Mouse (Mus musculus): ENCODE results near the gene Arhgap32. TPM values are rescaled to one million over a fixed set of nuclear protein-coding genes. Genes with fewer than 3 reads are reported as not detected.

Arhgap32 gene
- total and polyA plus RNA-seq, 3 experiments: 0.38 to 0.41 TPM; not detected in 1

DNA sequence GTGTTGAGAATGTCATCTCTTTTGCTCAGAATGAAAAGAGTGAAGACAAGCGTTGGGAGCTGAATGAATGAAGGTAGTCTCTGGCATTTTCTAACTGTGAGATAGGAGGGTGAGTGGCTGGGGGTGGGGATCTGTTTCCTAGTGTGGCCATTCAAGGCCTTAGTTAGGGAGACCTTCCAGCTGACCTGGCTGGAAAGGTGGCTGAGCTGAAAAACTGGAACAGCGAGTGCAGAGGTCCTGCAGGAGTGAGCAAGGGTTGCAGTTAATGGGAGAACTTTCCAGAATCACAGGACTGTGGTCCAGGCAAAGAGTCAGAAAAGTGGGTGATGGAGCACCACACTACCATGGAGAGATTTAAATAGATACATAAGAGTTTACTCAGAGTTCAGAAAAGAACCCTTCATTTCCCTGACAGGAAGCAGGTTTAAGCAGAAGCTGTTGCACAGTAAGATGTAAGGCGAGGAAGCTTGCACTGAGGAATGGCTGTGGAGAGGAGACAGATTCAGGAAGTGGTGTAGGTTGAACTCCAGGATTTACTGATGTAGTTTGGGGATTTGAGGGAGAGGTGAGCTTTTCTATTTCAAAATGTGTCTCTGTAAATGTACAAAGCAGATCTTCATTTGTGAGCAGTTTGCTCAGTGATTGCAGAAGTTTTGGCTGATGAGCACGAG, 27.7 kb upstream of the Arhgap32 start:
- Histone ChIP-seq H3K9me3 (replicated peaks; ENCODE audit: low read length) (no peaks in the 10 kb centered on the region), H3K4me1 (ENCODE audit: control insufficient read depth in 1 of 2, insufficient read depth in 2 of 2) (no peaks in the 10 kb centered on the region), H3K36me3 (replicated peaks in 1 of 2; ENCODE audit: control insufficient read depth in 1 of 2, insufficient read depth in 1 of 2, low read length in 1 of 2) (no peaks in the 10 kb centered on the region), H3K27me3 (replicated peaks) (no peaks in the 10 kb centered on the region), H3K4me3 (replicated peaks in 1 of 3; ENCODE audit: low read depth in 2 of 3, low read length in 2 of 3, poor library complexity in 1 of 3) (no peak overlapping the region), H3K4me2 (ENCODE audit: insufficient read depth, low read depth, poor library complexity, severe bottlenecking) (no peak overlapping the region), H3K79me2 (replicated peaks; ENCODE audit: control insufficient read depth, extremely low read depth, insufficient read depth, poor library complexity, severe bottlenecking) (no peaks in the 10 kb centered on the region), H3K27ac (ENCODE audit: insufficient read depth, low read depth) (no peak overlapping the region), H3K9ac (ENCODE audit: insufficient read depth, low read depth) (no peak overlapping the region)
- dilution Hi-C loops (cut with MboI; ENCODE audit: extremely low pct_ligation_motif_present, extremely low pct_unique_long_range_greater_than_20kb, low sequenced_read_pairs) (no loop called here), in situ Hi-C loops (cut with MboI; ENCODE audit: low pct_ligation_motif_present, low pct_unique_long_range_greater_than_20kb, low sequenced_read_pairs) (no loop called here)
- DNase-seq (ENCODE audit: extremely low read depth): no peak
- TF ChIP-seq TCF12 (IDR thresholded peaks at IDR 0.05; ENCODE audit: low read depth, low read length) (no peak), NRF1 (IDR thresholded peaks at IDR 0.05; ENCODE audit: low read depth, low read length) (no peak), MXI1 (IDR thresholded peaks at IDR 0.05; ENCODE audit: low read depth, low read length) (no peak), GABPA (IDR thresholded peaks at IDR 0.05; ENCODE audit: insufficient replicate concordance, low read depth, low read length) (no peak), MAX (IDR thresholded peaks at IDR 0.05; ENCODE audit: low read length) (no peak), ZMIZ1 (IDR thresholded peaks at IDR 0.05; ENCODE audit: low read depth, low read length) (no peak), POLR2AphosphoS2 (IDR thresholded peaks at IDR 0.05; ENCODE audit: low read depth, low read length) (no peak), EP300 (IDR thresholded peaks at IDR 0.05; ENCODE audit: low read length) (no peak), MAZ (IDR thresholded peaks at IDR 0.05; ENCODE audit: low read depth, low read length) (no peak)

GRCm38 (mm10) chr9:32088882-32089281, 27.1 kb upstream of the Arhgap32 start:
- no peaks in the 10 kb centered on the region for H3K4me1 ChIP-seq (ENCODE audit: control insufficient read depth in 1 of 2, insufficient read depth in 2 of 2)
- no peak overlapping the region for H3K4me2 ChIP-seq (ENCODE audit: insufficient read depth, low read depth, poor library complexity, severe bottlenecking)
- H3K4me3 ChIP-seq (replicated peaks in 1 of 3; ENCODE audit: low read depth in 2 of 3, low read length in 2 of 3, poor library complexity in 1 of 3): no peak overlapping the region
- no peaks in the 10 kb centered on the region for H3K27me3 ChIP-seq (replicated peaks)
- H3K9ac ChIP-seq (ENCODE audit: insufficient read depth, low read depth): no peak overlapping the region
- H3K79me2 ChIP-seq (replicated peaks; ENCODE audit: control insufficient read depth, extremely low read depth, insufficient read depth, poor library complexity, severe bottlenecking): no peaks in the 10 kb centered on the region
- no peak overlapping the region for H3K27ac ChIP-seq (ENCODE audit: insufficient read depth, low read depth)
- no peak for DNase-seq (ENCODE audit: extremely low read depth)
- in situ Hi-C loops (cut with MboI; ENCODE audit: low pct_ligation_motif_present, low pct_unique_long_range_greater_than_20kb, low sequenced_read_pairs) (no loop called here), dilution Hi-C loops (cut with MboI; ENCODE audit: extremely low pct_ligation_motif_present, extremely low pct_unique_long_range_greater_than_20kb, low sequenced_read_pairs) (no loop called here)
- H3K9me3 ChIP-seq (replicated peaks; ENCODE audit: low read length): no peaks in the 10 kb centered on the region
- H3K36me3 ChIP-seq (replicated peaks in 1 of 2; ENCODE audit: control insufficient read depth in 1 of 2, insufficient read depth in 1 of 2, low read length in 1 of 2): no peaks in the 10 kb centered on the region
- TF ChIP-seq SMC3 (IDR thresholded peaks at IDR 0.05; ENCODE audit: low read depth, low read length): peak; percentile 47
- TF ChIP-seq CTCF (conservative IDR thresholded peaks at IDR 0.05 in 1 of 2, IDR thresholded peaks at IDR 0.05 in 1 of 2; ENCODE audit: low read depth in 2 of 2, low read length in 2 of 2): peak in 1 of 2 experiments; percentile 50; a peak in 2 of 4 replicates
- TF ChIP-seq ZKSCAN1 (IDR thresholded peaks at IDR 0.05; ENCODE audit: borderline replicate concordance, low read depth, low read length): no peak
- TF ChIP-seq RAD21 (IDR thresholded peaks at IDR 0.05; ENCODE audit: low read depth, low read length): peak; percentile 24

GRCm38 (mm10) chr9:32093456-32093855, 22.5 kb upstream of the Arhgap32 start:
- no peak overlapping the region for H3K27ac ChIP-seq (ENCODE audit: insufficient read depth, low read depth)
- H3K9me3 ChIP-seq (replicated peaks; ENCODE audit: low read length): no peaks in the 10 kb centered on the region
- H3K27me3 ChIP-seq (replicated peaks): no peaks in the 10 kb centered on the region
- in situ Hi-C loops (cut with MboI; ENCODE audit: low pct_ligation_motif_present, low pct_unique_long_range_greater_than_20kb, low sequenced_read_pairs): no loop called here
- dilution Hi-C loops (cut with MboI; ENCODE audit: extremely low pct_ligation_motif_present, extremely low pct_unique_long_range_greater_than_20kb, low sequenced_read_pairs): no loop called here
- no peaks in the 10 kb centered on the region for H3K79me2 ChIP-seq (replicated peaks; ENCODE audit: control insufficient read depth, extremely low read depth, insufficient read depth, poor library complexity, severe bottlenecking)
- TF ChIP-seq JUN (IDR thresholded peaks at IDR 0.05; ENCODE audit: insufficient read depth, low read depth, low read length): no peak
- no peak for TF ChIP-seq JUND (conservative IDR thresholded peaks at IDR 0.05; ENCODE audit: low read depth, low read length)
- TF ChIP-seq UBTF (IDR thresholded peaks at IDR 0.05; ENCODE audit: low read depth, low read length): no peak
- TF ChIP-seq USF2 (conservative IDR thresholded peaks at IDR 0.05; ENCODE audit: low read depth, low read length): no peak
- no peak for TF ChIP-seq MXI1 (IDR thresholded peaks at IDR 0.05; ENCODE audit: low read depth, low read length)
- TF ChIP-seq NELFE (IDR thresholded peaks at IDR 0.05; ENCODE audit: low read depth, low read length): no peak
- TF ChIP-seq ZNF384 (IDR thresholded peaks at IDR 0.05; ENCODE audit: low read depth, low read length): no peak
- TF ChIP-seq POLR2A (IDR thresholded peaks at IDR 0.05; ENCODE audit: low read depth, low read length): no peak
- peaks cover 0 to 6% of the 10 kb centered on the region in 2 experiments; a peak in 1 of 4 replicates for H3K4me1 ChIP-seq (ENCODE audit: control insufficient read depth in 1 of 2, insufficient read depth in 2 of 2)
- H3K36me3 ChIP-seq (replicated peaks in 1 of 2; ENCODE audit: control insufficient read depth in 1 of 2, insufficient read depth in 1 of 2, low read length in 1 of 2): no peaks in the 10 kb centered on the region
- DNase-seq (ENCODE audit: extremely low read depth): no peak
- H3K4me3 ChIP-seq (replicated peaks in 1 of 3; ENCODE audit: low read depth in 2 of 3, low read length in 2 of 3, poor library complexity in 1 of 3): no peak overlapping the region
- no peak overlapping the region for H3K4me2 ChIP-seq (ENCODE audit: insufficient read depth, low read depth, poor library complexity, severe bottlenecking)
- H3K9ac ChIP-seq (ENCODE audit: insufficient read depth, low read depth): no peak overlapping the region

Data from CH12.LX (cell line).